Mouse (Mus musculus): ENCODE results near the gene Gm20538.

Gm20538 gene

GRCm38 (mm10) chr19:44552731-44553130, at the start of gene Gm20538:
Gene Gm20538, minus strand, starts transcription at chr19:44552831.
- no peak for DNase-seq (ENCODE audit: low read depth, low spot score)

- peak; percentile 33 for DNase-seq (ENCODE audit: low read depth, low spot score)
These were observed 41.5 kb upstream of the Gm20538 start for GRCm38 (mm10) chr19:44594180-44594579.

GRCm38 (mm10) chr19:44591638-44592037, 39.0 kb upstream of the Gm20538 start:
- no peak for DNase-seq (ENCODE audit: low read depth, low spot score)

- no peak for DNase-seq (ENCODE audit: low read depth, low spot score)
These were observed 38.4 kb upstream of the Gm20538 start for GRCm38 (mm10) chr19:44590992-44591391.

- DNase-seq (ENCODE audit: low read depth, low spot score), result no peak
These were observed 37.1 kb upstream of the Gm20538 start for GRCm38 (mm10) chr19:44589591-44590223.

GRCm38 (mm10) chr19:44588036-44588435, 35.4 kb upstream of the Gm20538 start:
- DNase-seq (ENCODE audit: low read depth, low spot score), result peak; percentile 50

- DNase-seq (ENCODE audit: low read depth, low spot score), result peak; percentile 86
These were observed 30.1 kb upstream of the Gm20538 start for GRCm38 (mm10) chr19:44582638-44583309.

GRCm38 (mm10) chr19:44582103-44582502, 29.5 kb upstream of the Gm20538 start:
- DNase-seq (ENCODE audit: low read depth, low spot score), result no peak

- no peak for DNase-seq (ENCODE audit: low read depth, low spot score)
These were observed 25.4 kb upstream of the Gm20538 start for GRCm38 (mm10) chr19:44578038-44578437.

GRCm38 (mm10) chr19:44576275-44576674, 23.6 kb upstream of the Gm20538 start:
- no peak for DNase-seq (ENCODE audit: low read depth, low spot score)

GRCm38 (mm10) chr19:44567763-44568162, 15.1 kb upstream of the Gm20538 start:
- no peak for DNase-seq (ENCODE audit: low read depth, low spot score)

- no peak for DNase-seq (ENCODE audit: low read depth, low spot score)
These were observed 11.4 kb upstream of the Gm20538 start for GRCm38 (mm10) chr19:44564006-44564405.

- peak; percentile 98 for DNase-seq (ENCODE audit: low read depth, low spot score)
These were observed 10.1 kb upstream of the Gm20538 start, which contains the start of gene Hif1an for GRCm38 (mm10) chr19:44562652-44563206. Gene Hif1an, plus strand, starts transcription at chr19:44562850.

- peak; percentile 97 for DNase-seq (ENCODE audit: low read depth, low spot score)
These were observed 2.4 kb upstream of the Gm20538 start, which contains the start of gene Ndufb8 for GRCm38 (mm10) chr19:44554861-44555590. Gene Ndufb8, minus strand, starts transcription at chr19:44555440.

- DNase-seq (ENCODE audit: low read depth, low spot score), result no peak
These were observed 1.8 kb upstream of the Gm20538 start for GRCm38 (mm10) chr19:44554490-44554860.

- DNase-seq (ENCODE audit: low read depth, low spot score), result no peak
These were observed 655 bp upstream of the Gm20538 start for GRCm38 (mm10) chr19:44553286-44553685.

- peak; percentile 45 for DNase-seq (ENCODE audit: low read depth, low spot score)
These were observed 7.2 kb downstream of the Gm20538 start, which contains the start of gene Sec31b for GRCm38 (mm10) chr19:44545321-44546041. Gene Sec31b, minus strand, starts transcription at chr19:44545864.

GRCm38 (mm10) chr19:44544775-44545174, 7.9 kb downstream of the Gm20538 start:
- peak; percentile 83 for DNase-seq (ENCODE audit: low read depth, low spot score)

GRCm38 (mm10) chr19:44544372-44544771, 8.3 kb downstream of the Gm20538 start:
- DNase-seq (ENCODE audit: low read depth, low spot score), result no peak

GRCm38 (mm10) chr19:44542694-44543178, 9.9 kb downstream of the Gm20538 start:
- no peak for DNase-seq (ENCODE audit: low read depth, low spot score)

- DNase-seq (ENCODE audit: low read depth, low spot score), result no peak
These were observed 15.2 kb downstream of the Gm20538 start for GRCm38 (mm10) chr19:44537416-44537815.
